ENCODE assay signal across 7 mouse cellular contexts in the genomic region with DNA sequence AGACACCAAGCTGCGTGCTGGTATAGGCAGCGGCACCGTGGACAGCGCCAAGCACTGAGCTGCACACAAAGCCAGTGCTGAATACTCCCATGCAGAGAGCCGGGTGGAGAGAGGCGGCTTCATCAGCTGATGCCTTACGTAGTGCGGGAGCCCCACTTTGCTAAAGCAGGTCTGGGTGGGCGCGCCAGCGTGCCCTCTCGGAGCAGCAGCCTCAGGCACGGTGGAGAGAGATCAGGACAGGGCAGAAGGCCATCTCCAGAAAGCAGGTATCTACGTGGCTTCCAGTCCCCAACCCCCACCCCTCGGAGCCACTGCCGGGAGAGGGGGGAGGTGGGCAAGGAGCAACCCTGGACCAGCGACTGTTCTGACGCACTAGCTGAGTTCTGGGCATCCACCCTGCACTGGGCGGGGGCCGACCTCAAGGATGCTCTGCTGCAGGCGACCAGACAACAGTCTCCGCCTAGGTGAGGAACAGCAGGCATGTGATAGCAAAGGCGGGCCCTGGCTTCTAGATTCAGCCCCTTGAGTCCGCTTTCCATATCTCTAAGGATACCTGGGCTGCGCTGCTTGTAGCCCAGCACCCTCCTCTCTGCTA. TPM values are rescaled to one million over a fixed set of nuclear protein-coding genes. Genes with fewer than 3 reads are reported as not detected.
DNase-seq lines count a peak whose midpoint lies in the region; ATAC-seq and TF ChIP-seq lines count a peak whose summit lies in the region.

A gene (plus strand): TSS at position 449 of the 595 bp plus-strand sequence.

- peak; percentile 50 for DNase-seq in ES-E14 (ENCODE audit: low read depth, low spot score)
- peak; percentile 61 for DNase-seq in adrenal gland, postnatal 14 days
- peak; percentile 58 for DNase-seq in hindbrain, postnatal 0 days (ENCODE audit: low spot score)
- peak; percentile 67 to 76 for DNase-seq in left cerebral cortex, postnatal 25 days (ENCODE audit: low spot score in 2 of 2)
- DNase-seq in retina, postnatal 1 day = peak; percentile 39

- in situ Hi-C loops in ES-E14 (cut with MboI; ENCODE audit: low sequenced_read_pairs in 2 of 2, unreplicated experiment in 2 of 2) = no loop called here

- intact Hi-C loops in left cerebral cortex, postnatal 25 days (cut with DNase I) = loop anchor here (1.0 to 2.0 kb wide), 5 partner anchors 32 to 229 kb away; a partner anchor contains a TSS

- H3K27ac ChIP-seq in ES-E14 (ENCODE audit: insufficient read depth, low read depth, low read length, poor library complexity, severe bottlenecking) = no peak within 1 kb of the TSS
- no peak within 1 kb of the TSS for H3K27ac ChIP-seq in embryonic facial prominence, embryonic 15.5 days (replicated peaks)
- H3K27ac ChIP-seq in hindbrain, postnatal 0 days = 0 out of 2 replicates have a peak within 1 kb of the TSS, but pooled peaks have one; percentile 32

- ATAC-seq in embryonic facial prominence, embryonic 15.5 days (ENCODE audit: insufficient number of reproducible peaks, low FRiP score, low TSS enrichment, low read depth) = peak; percentile 34; the same call in 1 of the 2 replicates
- peak; percentile 83 for ATAC-seq in hindbrain, postnatal 0 days
- no peak for ATAC-seq in erythroblast, adult 5-6 weeks (replicated peaks; ENCODE audit: low FRiP score, poor library complexity, severe bottlenecking)

- peak within 1 kb of the TSS; percentile 61 to 72 for H3K4me3 ChIP-seq in ES-E14 (ENCODE audit: insufficient read depth in 1 of 2, low read depth in 1 of 2, low read length in 2 of 2, poor library complexity in 1 of 2, severe bottlenecking in 1 of 2)
- no peak within 1 kb of the TSS for H3K4me3 ChIP-seq in embryonic facial prominence, embryonic 15.5 days (replicated peaks)
- H3K4me3 ChIP-seq in hindbrain, postnatal 0 days (ENCODE audit: low read length) = peak within 1 kb of the TSS; percentile 49

- no peak within 1 kb of the TSS; the same call in 1 of the 2 replicates for H3K9ac ChIP-seq in ES-E14 (ENCODE audit: insufficient read depth, low read depth, low read length, poor library complexity, severe bottlenecking)
- no peak within 1 kb of the TSS for H3K9ac ChIP-seq in embryonic facial prominence, embryonic 15.5 days
- peak within 1 kb of the TSS; percentile 64 for H3K9ac ChIP-seq in hindbrain, postnatal 0 days (replicated peaks; ENCODE audit: low read length)

- 4% methylated on average over 25 of the region's 25 CpGs for WGBS in embryonic facial prominence, embryonic 15.5 days
- 5% methylated on average over 25 of the region's 25 CpGs for WGBS in hindbrain, postnatal 0 days

- peaks cover 0 to 10% of the 10 kb centered on the region in 2 experiments; a peak in 1 of 4 replicates for H3K4me1 ChIP-seq in ES-E14 (ENCODE audit: control insufficient read depth in 2 of 2, insufficient read depth in 2 of 2, low read length in 2 of 2, poor library complexity in 1 of 2)
- 0 out of 2 replicates have a peak, but pooled peaks cover 3% of the 10 kb centered on the region for H3K4me1 ChIP-seq in embryonic facial prominence, embryonic 15.5 days
- H3K4me1 ChIP-seq in hindbrain, postnatal 0 days (ENCODE audit: insufficient read depth, low read length) = 0 out of 2 replicates have a peak, but pooled peaks cover 6% of the 10 kb centered on the region

- no peaks in the 10 kb centered on the region for H3K36me3 ChIP-seq in ES-E14 (ENCODE audit: control insufficient read depth, insufficient read depth, low read length, poor library complexity, severe bottlenecking)
- H3K36me3 ChIP-seq in embryonic facial prominence, embryonic 15.5 days = no peaks in the 10 kb centered on the region
- H3K36me3 ChIP-seq in hindbrain, postnatal 0 days (ENCODE audit: insufficient read depth, low read length) = no peaks in the 10 kb centered on the region

- no peak for TF ChIP-seq CTCF in hindbrain, postnatal 0 days (IDR thresholded peaks at IDR 0.05; ENCODE audit: low read depth)

- H3K9me3 ChIP-seq in ES-E14 (ENCODE audit: control insufficient read depth, insufficient read depth, low read depth, low read length) = no peaks in the 10 kb centered on the region
- no peaks in the 10 kb centered on the region for H3K9me3 ChIP-seq in embryonic facial prominence, embryonic 15.5 days (replicated peaks)
- no peaks in the 10 kb centered on the region for H3K9me3 ChIP-seq in hindbrain, postnatal 0 days (ENCODE audit: low read length)

- peaks cover 16% of the 10 kb centered on the region for H3K27me3 ChIP-seq in embryonic facial prominence, embryonic 15.5 days
- no peaks in the 10 kb centered on the region for H3K27me3 ChIP-seq in hindbrain, postnatal 0 days (ENCODE audit: insufficient read depth, low read length)

- 0 out of 2 replicates have a peak within 1 kb of the TSS, but pooled peaks have one; percentile 4 for H3K4me2 ChIP-seq in embryonic facial prominence, embryonic 15.5 days (replicated peaks)
- H3K4me2 ChIP-seq in hindbrain, postnatal 0 days (ENCODE audit: low read depth, low read length) = peak within 1 kb of the TSS; percentile 82

TF ChIP-seq in ES-E14, 5 proteins besides CTCF, POLR2A, EP300 and RAD21:
- TF ChIP-seq ZC3H11A (IDR thresholded peaks at IDR 0.05; ENCODE audit: borderline replicate concordance, low read depth, low read length) (no peak), ZNF384 (IDR thresholded peaks at IDR 0.05; ENCODE audit: low read depth, low read length) (no peak), CHD2 (IDR thresholded peaks at IDR 0.05; ENCODE audit: low read depth, low read length) (no peak), HCFC1 (IDR thresholded peaks at IDR 0.05; ENCODE audit: borderline replicate concordance, insufficient read depth, low read length) (no peak), MAFK (IDR thresholded peaks at IDR 0.05; ENCODE audit: insufficient read depth, low read depth, low read length) (no peak)

RNA-seq across cellular contexts. Expression of the gene that starts here (rescaled TPM):
- total RNA-seq in ES-E14 (2012; rRNA removed) = 0.04 TPM in 1 of 2 replicates, not detected in the other
- not detected in 2 replicates for total RNA-seq in adrenal gland, postnatal 14 days (2021)
- not detected in 2 replicates for polyA plus RNA-seq in embryonic facial prominence, embryonic 15.5 days (2015; fragmentation: Nextera tagmentation; extraction: Ambion mirVana)
- 9.2 and 11.1 TPM in 2 replicates for total RNA-seq in hindbrain, postnatal 0 days (2014; rRNA removed)
- polyA plus RNA-seq in hindbrain, postnatal 0 days (2015; fragmentation: Nextera tagmentation; extraction: Ambion mirVana) = 1.3 TPM in 2 replicates
- total RNA-seq in left cerebral cortex, postnatal 25 days (2021) = 10 to 100 TPM; 13.8 to 14.3 TPM
- not detected in 2 replicates for total RNA-seq in erythroblast, adult 5-6 weeks (2015; ENCODE audit: low replicate concordance)
- total RNA-seq in erythroblast, adult 5-6 weeks (2017; ENCODE audit: low replicate concordance) = 0.17 TPM in 1 of 2 replicates, not detected in the other

Comparison
In these comparisons a context has a peak if more than half of its experiments do, and no peak if none do; other contexts are left out.
1. Peak in DNase-seq and H3K4me3 ChIP-seq in ES-E14; RNA of the gene not detected or under 1 TPM.
2. Peak in DNase-seq in adrenal gland, postnatal 14 days; RNA of the gene not detected or under 1 TPM.
3. Peak in ATAC-seq and H3K4me2 ChIP-seq in embryonic facial prominence, embryonic 15.5 days; RNA of the gene not detected or under 1 TPM.